ENCODE assay signal across 19 mouse cellular contexts in the genomic region with DNA sequence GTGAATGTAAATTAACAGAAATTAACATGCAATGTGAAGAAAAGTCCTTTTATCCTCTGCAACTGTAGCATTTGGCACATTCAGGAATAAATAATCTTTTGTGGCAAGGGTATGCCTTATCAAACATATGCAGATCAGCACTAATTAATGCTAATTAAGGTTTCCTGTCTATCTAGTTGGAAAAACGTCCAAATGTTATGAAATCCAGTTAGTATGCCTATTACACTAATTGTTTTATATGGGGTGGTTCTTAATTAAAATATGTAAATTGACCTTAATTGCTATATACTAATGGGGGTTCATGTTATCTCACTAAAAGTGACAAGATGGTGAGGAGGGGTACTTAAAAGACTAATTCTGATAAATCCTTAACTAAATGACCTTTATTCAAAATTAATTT.
DNase-seq lines count a peak whose midpoint lies in the region; ATAC-seq and TF ChIP-seq lines count a peak whose summit lies in the region.
"Had no signal": no experiment of that assay in that cellular context is flagged by ENCODE, and none has a peak within 500 bp of the region (broad histone marks: within the 10 kb centered on the region; RNA-seq: fewer than 3 reads in every experiment).

No protein-coding gene starts in this region.

- H3K4me1 ChIP-seq in hindbrain, embryonic 13.5 days (replicated peaks), result peaks cover 4% of the 10 kb centered on the region
- H3K4me1 ChIP-seq in hindbrain, embryonic 16.5 days (ENCODE audit: control insufficient read depth, insufficient read depth, low read depth, low read length), result no peaks in the 10 kb centered on the region
- H3K4me1 ChIP-seq in midbrain, embryonic 15.5 days, result no peaks in the 10 kb centered on the region; the same call in 1 of the 2 replicates
- H3K4me1 ChIP-seq in midbrain, postnatal 0 days (ENCODE audit: insufficient read depth, low read length), result no peaks in the 10 kb centered on the region
- H3K4me1 ChIP-seq in forebrain, embryonic 12.5 days, result 0 out of 2 replicates have a peak, but pooled peaks cover 2% of the 10 kb centered on the region
- H3K4me1 ChIP-seq in hindbrain, postnatal 0 days (ENCODE audit: insufficient read depth, low read length), result no peaks in the 10 kb centered on the region
- H3K4me1 ChIP-seq: embryonic facial prominence, embryonic 12.5 days; heart, embryonic 13.5 days; limb, embryonic 13.5 days; liver, embryonic 12.5 days had no signal

- WGBS in hindbrain, embryonic 13.5 days, result 17% methylated on average over 1 of the region's 1 CpGs
- WGBS in hindbrain, embryonic 16.5 days, result 11% methylated on average over 1 of the region's 1 CpGs
- 16% methylated on average over 1 of the region's 1 CpGs for WGBS in midbrain, embryonic 15.5 days
- WGBS in midbrain, postnatal 0 days, result 23% methylated on average over 1 of the region's 1 CpGs
- WGBS in forebrain, embryonic 12.5 days, result 10% methylated on average over 1 of the region's 1 CpGs
- 9% methylated on average over 1 of the region's 1 CpGs for WGBS in hindbrain, postnatal 0 days

- no peak overlapping the region for H3K9ac ChIP-seq in hindbrain, embryonic 13.5 days
- no peak overlapping the region for H3K9ac ChIP-seq in hindbrain, embryonic 16.5 days (ENCODE audit: low read depth, low read length)
- no peak overlapping the region for H3K9ac ChIP-seq in midbrain, embryonic 15.5 days
- H3K9ac ChIP-seq in midbrain, postnatal 0 days (replicated peaks; ENCODE audit: low read length, poor library complexity, severe bottlenecking), result no peak overlapping the region
- H3K9ac ChIP-seq in forebrain, embryonic 12.5 days, result no peak overlapping the region
- no peak overlapping the region for H3K9ac ChIP-seq in hindbrain, postnatal 0 days (replicated peaks; ENCODE audit: low read length)
- H3K9ac ChIP-seq: embryonic facial prominence, embryonic 12.5 days; heart, embryonic 13.5 days; limb, embryonic 13.5 days; liver, embryonic 12.5 days had no signal

- no peaks in the 10 kb centered on the region for H3K9me3 ChIP-seq in hindbrain, embryonic 13.5 days
- H3K9me3 ChIP-seq in hindbrain, embryonic 16.5 days (ENCODE audit: control insufficient read depth, low read length), result no peaks in the 10 kb centered on the region
- no peaks in the 10 kb centered on the region for H3K9me3 ChIP-seq in midbrain, embryonic 15.5 days
- H3K9me3 ChIP-seq in midbrain, postnatal 0 days (ENCODE audit: low read length), result no peaks in the 10 kb centered on the region
- no peaks in the 10 kb centered on the region for H3K9me3 ChIP-seq in forebrain, embryonic 12.5 days
- no peaks in the 10 kb centered on the region for H3K9me3 ChIP-seq in hindbrain, postnatal 0 days (ENCODE audit: low read length)
- H3K9me3 ChIP-seq: embryonic facial prominence, embryonic 12.5 days; heart, embryonic 13.5 days; limb, embryonic 13.5 days; liver, embryonic 12.5 days had no signal

- no peaks in the 10 kb centered on the region for H3K27me3 ChIP-seq in hindbrain, embryonic 13.5 days
- H3K27me3 ChIP-seq in hindbrain, embryonic 16.5 days (replicated peaks; ENCODE audit: control insufficient read depth, insufficient read depth, low read length), result no peaks in the 10 kb centered on the region
- no peaks in the 10 kb centered on the region for H3K27me3 ChIP-seq in midbrain, embryonic 15.5 days (replicated peaks)
- H3K27me3 ChIP-seq in midbrain, postnatal 0 days (ENCODE audit: insufficient read depth, low read length), result no peaks in the 10 kb centered on the region
- H3K27me3 ChIP-seq in forebrain, embryonic 12.5 days, result peaks cover 5% of the 10 kb centered on the region; the same call in 1 of the 2 replicates
- no peaks in the 10 kb centered on the region for H3K27me3 ChIP-seq in hindbrain, postnatal 0 days (ENCODE audit: insufficient read depth, low read length)
- H3K27me3 ChIP-seq: embryonic facial prominence, embryonic 12.5 days; heart, embryonic 13.5 days; limb, embryonic 13.5 days; liver, embryonic 12.5 days had no signal

- no peak for DNase-seq in midbrain, postnatal 0 days (ENCODE audit: low spot score)
- peak; percentile 6 for DNase-seq in hindbrain, postnatal 0 days (ENCODE audit: low spot score)
- DNase-seq in left cerebral cortex, postnatal 10 days (ENCODE audit: extremely low spot score in 1 of 2, low spot score in 2 of 2), result no peak
- DNase-seq: gastrocnemius, postnatal 36 days; heart, adult 2 months; heart, postnatal 14 days; kidney, postnatal 25 days; lung, adult 2 months; lung, postnatal 14 days had no signal

- peak; percentile 78 for ATAC-seq in hindbrain, embryonic 13.5 days (ENCODE audit: low FRiP score)
- ATAC-seq in hindbrain, embryonic 16.5 days, result no peak
- peak; percentile 69; the same call in 1 of the 2 replicates for ATAC-seq in midbrain, embryonic 15.5 days (replicated peaks)
- no peak for ATAC-seq in midbrain, postnatal 0 days (ENCODE audit: low FRiP score)
- peak; percentile 83; the same call in 1 of the 2 replicates for ATAC-seq in forebrain, embryonic 12.5 days (ENCODE audit: low FRiP score)
- ATAC-seq in hindbrain, postnatal 0 days, result no peak
- ATAC-seq: CD4-positive, CD25-positive, alpha-beta regulatory T cell, adult 4 months; intestine, postnatal 0 days; liver, embryonic 12.5 days had no signal

- H3K4me2 ChIP-seq in hindbrain, embryonic 13.5 days, result no peak overlapping the region
- no peak overlapping the region for H3K4me2 ChIP-seq in hindbrain, embryonic 16.5 days (ENCODE audit: low read length)
- H3K4me2 ChIP-seq in midbrain, embryonic 15.5 days, result no peak overlapping the region
- no peak overlapping the region for H3K4me2 ChIP-seq in midbrain, postnatal 0 days (ENCODE audit: low read depth, low read length, poor library complexity, severe bottlenecking)
- no peak overlapping the region for H3K4me2 ChIP-seq in forebrain, embryonic 12.5 days
- H3K4me2 ChIP-seq in hindbrain, postnatal 0 days (ENCODE audit: low read depth, low read length), result no peak overlapping the region
- H3K4me2 ChIP-seq: embryonic facial prominence, embryonic 12.5 days; heart, embryonic 13.5 days; limb, embryonic 13.5 days; liver, embryonic 12.5 days had no signal

- TF ChIP-seq CTCF in midbrain, postnatal 0 days (IDR thresholded peaks at IDR 0.05), result no peak
- no peak for TF ChIP-seq CTCF in hindbrain, postnatal 0 days (IDR thresholded peaks at IDR 0.05; ENCODE audit: low read depth)

- no peak overlapping the region for H3K4me3 ChIP-seq in hindbrain, embryonic 13.5 days
- no peak overlapping the region for H3K4me3 ChIP-seq in hindbrain, embryonic 16.5 days (ENCODE audit: low read length)
- H3K4me3 ChIP-seq in midbrain, embryonic 15.5 days, result no peak overlapping the region
- H3K4me3 ChIP-seq in midbrain, postnatal 0 days (ENCODE audit: low read depth, low read length), result no peak overlapping the region
- no peak overlapping the region for H3K4me3 ChIP-seq in forebrain, embryonic 12.5 days (replicated peaks)
- no peak overlapping the region for H3K4me3 ChIP-seq in hindbrain, postnatal 0 days (ENCODE audit: low read length)
- H3K4me3 ChIP-seq: embryonic facial prominence, embryonic 12.5 days; heart, adult 2 months; heart, embryonic 13.5 days; limb, embryonic 13.5 days; liver, embryonic 12.5 days had no signal

- H3K36me3 ChIP-seq in hindbrain, embryonic 13.5 days, result no peaks in the 10 kb centered on the region
- H3K36me3 ChIP-seq in hindbrain, embryonic 16.5 days (ENCODE audit: control insufficient read depth, insufficient read depth, low read length), result no peaks in the 10 kb centered on the region
- no peaks in the 10 kb centered on the region for H3K36me3 ChIP-seq in midbrain, embryonic 15.5 days (replicated peaks)
- no peaks in the 10 kb centered on the region for H3K36me3 ChIP-seq in midbrain, postnatal 0 days (ENCODE audit: insufficient read depth, low read length)
- H3K36me3 ChIP-seq in forebrain, embryonic 12.5 days (replicated peaks), result no peaks in the 10 kb centered on the region
- H3K36me3 ChIP-seq in hindbrain, postnatal 0 days (ENCODE audit: insufficient read depth, low read length), result no peaks in the 10 kb centered on the region
- H3K36me3 ChIP-seq: embryonic facial prominence, embryonic 12.5 days; heart, embryonic 13.5 days; limb, embryonic 13.5 days; liver, embryonic 12.5 days had no signal

- intact Hi-C loops in left cerebral cortex, postnatal 10 days (cut with DNase I), result no loop called here

- no peak overlapping the region for H3K27ac ChIP-seq in hindbrain, embryonic 13.5 days
- H3K27ac ChIP-seq in hindbrain, embryonic 16.5 days (ENCODE audit: low read depth, low read length), result no peak overlapping the region
- H3K27ac ChIP-seq in midbrain, embryonic 15.5 days, result no peak overlapping the region
- no peak overlapping the region for H3K27ac ChIP-seq in midbrain, postnatal 0 days (ENCODE audit: low read depth, low read length)
- H3K27ac ChIP-seq in forebrain, embryonic 12.5 days, result no peak overlapping the region
- no peak overlapping the region for H3K27ac ChIP-seq in hindbrain, postnatal 0 days
- H3K27ac ChIP-seq: embryonic facial prominence, embryonic 12.5 days; heart, adult 2 months; heart, embryonic 13.5 days; limb, embryonic 13.5 days; liver, embryonic 12.5 days had no signal

Comparison
In these comparisons a context has a peak if more than half of its experiments do, and no peak if none do; other contexts are left out.
1. ATAC-seq: peak in hindbrain, embryonic 13.5 days (single experiment), midbrain, embryonic 15.5 days (single experiment) and forebrain, embryonic 12.5 days (single experiment); none in hindbrain, embryonic 16.5 days (single experiment), midbrain, postnatal 0 days (single experiment) and hindbrain, postnatal 0 days (single experiment).